Mouse (Mus musculus) lung, postnatal 25 days (tissue): ENCODE measurements around the gene Gphn.
A peak's percentile ranks its signal among the peaks of the same experiment; 100 is the strongest.
"Not testable (repeated sequence)": the region's sequence is repeated elsewhere in the genome, so short reads cannot be mapped to it uniquely, and the experiment has no call there.

ENCODE experiments used
- DNase-seq: peaks from one replicate; pipeline ENCODE4 v3.0.0; 2022; ENCODE audit warnings: low spot score

Gphn gene

GRCm38 (mm10) chr12:78356472-78356871 is 130.3 kb downstream of the Gphn start:
- DNase-seq, result peak; percentile 24

GRCm38 (mm10) chr12:78389267-78389666 is 163.1 kb downstream of the Gphn start:
- no peak for DNase-seq

GRCm38 (mm10) chr12:78395297-78395696 is 169.1 kb downstream of the Gphn start:
- no peak for DNase-seq

- not testable (repeated sequence) for DNase-seq
Measured at GRCm38 (mm10) chr12:78407518-78407917, 181.3 kb downstream of the Gphn start.

GRCm38 (mm10) chr12:78522176-78522575 is 296.0 kb downstream of the Gphn start:
- DNase-seq, result no peak

GRCm38 (mm10) chr12:78522804-78523394 is 296.7 kb downstream of the Gphn start:
- DNase-seq, result no peak

- not testable (repeated sequence) for DNase-seq
Measured at GRCm38 (mm10) chr12:78537590-78537989, 311.4 kb downstream of the Gphn start.

GRCm38 (mm10) chr12:78550913-78551312 is 324.7 kb downstream of the Gphn start:
- no peak for DNase-seq

- no peak for DNase-seq
Measured at GRCm38 (mm10) chr12:78631816-78632215, 405.6 kb downstream of the Gphn start.

GRCm38 (mm10) chr12:78639466-78639865 is 413.3 kb downstream of the Gphn start:
- no peak for DNase-seq

GRCm38 (mm10) chr12:78640086-78640485 is 413.9 kb downstream of the Gphn start:
- DNase-seq, result peak; percentile 39

- DNase-seq, result no peak
Measured at GRCm38 (mm10) chr12:78641220-78641619, 415.0 kb downstream of the Gphn start.

GRCm38 (mm10) chr12:78643691-78644090 is 417.5 kb downstream of the Gphn start:
- no peak for DNase-seq

- DNase-seq, result no peak
Measured at GRCm38 (mm10) chr12:78645282-78645681, 419.1 kb downstream of the Gphn start.

- DNase-seq, result no peak
Measured at GRCm38 (mm10) chr12:78659718-78660304, 433.6 kb downstream of the Gphn start.

- DNase-seq, result no peak
Measured at GRCm38 (mm10) chr12:78678101-78678806, 452.1 kb downstream of the Gphn start.

- no peak for DNase-seq
Measured at GRCm38 (mm10) chr12:78678807-78679189, 452.6 kb downstream of the Gphn start.

- DNase-seq, result peak; percentile 17
Measured at GRCm38 (mm10) chr12:78681048-78681447, 454.9 kb downstream of the Gphn start.

- no peak for DNase-seq
Measured at GRCm38 (mm10) chr12:78682279-78682678, 456.1 kb downstream of the Gphn start.

- no peak for DNase-seq
Measured at GRCm38 (mm10) chr12:78685669-78686215, 459.6 kb downstream of the Gphn start.

- no peak for DNase-seq
Measured at GRCm38 (mm10) chr12:78688876-78689275, 462.7 kb downstream of the Gphn start.

- no peak for DNase-seq
Measured at GRCm38 (mm10) chr12:78691325-78691724, 465.1 kb downstream of the Gphn start, which contains the start of gene Fam71d. Fam71d (plus strand) TSS chr12:78691535.

- DNase-seq, result no peak
Measured at GRCm38 (mm10) chr12:78693281-78693680, 467.1 kb downstream of the Gphn start.
